Mouse (Mus musculus): Measurements from ENCODE around the gene Dync1i1. TPM values are rescaled to one million over a fixed set of nuclear protein-coding genes. Genes with fewer than 3 reads are reported as not detected.

The Dync1i1 gene
- total RNA-seq, 1 experiment from 2014 or later: 0.89 TPM

GRCm38 (mm10) chr6:5991817-5992755 is 266.6 kb downstream of the Dync1i1 start:
- no peak for ATAC-seq (replicated peaks in 1 of 2; ENCODE audit: insufficient read depth in 1 of 2, low FRiP score in 2 of 2, low TSS enrichment in 1 of 2, low read depth in 1 of 2, poor library complexity in 2 of 2, severe bottlenecking in 2 of 2)

- no peak for ATAC-seq (replicated peaks in 1 of 2; ENCODE audit: insufficient read depth in 1 of 2, low FRiP score in 2 of 2, low TSS enrichment in 1 of 2, low read depth in 1 of 2, poor library complexity in 2 of 2, severe bottlenecking in 2 of 2)
These were observed 267.6 kb downstream of the Dync1i1 start for GRCm38 (mm10) chr6:5993056-5993455.

GRCm38 (mm10) chr6:5997535-5997934 is 272.1 kb downstream of the Dync1i1 start:
- no peak for ATAC-seq (replicated peaks in 1 of 2; ENCODE audit: insufficient read depth in 1 of 2, low FRiP score in 2 of 2, low TSS enrichment in 1 of 2, low read depth in 1 of 2, poor library complexity in 2 of 2, severe bottlenecking in 2 of 2)

- no peak for ATAC-seq (replicated peaks in 1 of 2; ENCODE audit: insufficient read depth in 1 of 2, low FRiP score in 2 of 2, low TSS enrichment in 1 of 2, low read depth in 1 of 2, poor library complexity in 2 of 2, severe bottlenecking in 2 of 2)
These were observed 276.6 kb downstream of the Dync1i1 start for GRCm38 (mm10) chr6:6002061-6002460.

GRCm38 (mm10) chr6:6004756-6005485 is 279.5 kb downstream of the Dync1i1 start:
- no peak for ATAC-seq (replicated peaks in 1 of 2; ENCODE audit: insufficient read depth in 1 of 2, low FRiP score in 2 of 2, low TSS enrichment in 1 of 2, low read depth in 1 of 2, poor library complexity in 2 of 2, severe bottlenecking in 2 of 2)

- peak; percentile 94 to 97 for ATAC-seq (replicated peaks in 1 of 2; ENCODE audit: insufficient read depth in 1 of 2, low FRiP score in 2 of 2, low TSS enrichment in 1 of 2, low read depth in 1 of 2, poor library complexity in 2 of 2, severe bottlenecking in 2 of 2)
These were observed 280.5 kb downstream of the Dync1i1 start for GRCm38 (mm10) chr6:6005762-6006431.

- ATAC-seq (replicated peaks in 1 of 2; ENCODE audit: insufficient read depth in 1 of 2, low FRiP score in 2 of 2, low TSS enrichment in 1 of 2, low read depth in 1 of 2, poor library complexity in 2 of 2, severe bottlenecking in 2 of 2): no peak
These were observed 285.9 kb downstream of the Dync1i1 start for GRCm38 (mm10) chr6:6011364-6011763.

- ATAC-seq (replicated peaks in 1 of 2; ENCODE audit: insufficient read depth in 1 of 2, low FRiP score in 2 of 2, low TSS enrichment in 1 of 2, low read depth in 1 of 2, poor library complexity in 2 of 2, severe bottlenecking in 2 of 2): no peak
These were observed 290.2 kb downstream of the Dync1i1 start for GRCm38 (mm10) chr6:6015616-6016015.

GRCm38 (mm10) chr6:6016931-6017330 is 291.5 kb downstream of the Dync1i1 start:
- ATAC-seq (replicated peaks in 1 of 2; ENCODE audit: insufficient read depth in 1 of 2, low FRiP score in 2 of 2, low TSS enrichment in 1 of 2, low read depth in 1 of 2, poor library complexity in 2 of 2, severe bottlenecking in 2 of 2): no peak

- no peak for ATAC-seq (replicated peaks in 1 of 2; ENCODE audit: insufficient read depth in 1 of 2, low FRiP score in 2 of 2, low TSS enrichment in 1 of 2, low read depth in 1 of 2, poor library complexity in 2 of 2, severe bottlenecking in 2 of 2)
These were observed 298.5 kb downstream of the Dync1i1 start for GRCm38 (mm10) chr6:6023976-6024375.

GRCm38 (mm10) chr6:6027664-6028063 is 302.2 kb downstream of the Dync1i1 start:
- ATAC-seq (replicated peaks in 1 of 2; ENCODE audit: insufficient read depth in 1 of 2, low FRiP score in 2 of 2, low TSS enrichment in 1 of 2, low read depth in 1 of 2, poor library complexity in 2 of 2, severe bottlenecking in 2 of 2): no peak

GRCm38 (mm10) chr6:6038773-6039550 is 313.5 kb downstream of the Dync1i1 start:
- no peak for ATAC-seq (replicated peaks in 1 of 2; ENCODE audit: insufficient read depth in 1 of 2, low FRiP score in 2 of 2, low TSS enrichment in 1 of 2, low read depth in 1 of 2, poor library complexity in 2 of 2, severe bottlenecking in 2 of 2)

GRCm38 (mm10) chr6:6046729-6047424 is 321.4 kb downstream of the Dync1i1 start:
- peak; percentile 54 to 66 for ATAC-seq (replicated peaks in 1 of 2; ENCODE audit: insufficient read depth in 1 of 2, low FRiP score in 2 of 2, low TSS enrichment in 1 of 2, low read depth in 1 of 2, poor library complexity in 2 of 2, severe bottlenecking in 2 of 2)

GRCm38 (mm10) chr6:6052696-6053095 is 327.3 kb downstream of the Dync1i1 start:
- no peak for ATAC-seq (replicated peaks in 1 of 2; ENCODE audit: insufficient read depth in 1 of 2, low FRiP score in 2 of 2, low TSS enrichment in 1 of 2, low read depth in 1 of 2, poor library complexity in 2 of 2, severe bottlenecking in 2 of 2)

GRCm38 (mm10) chr6:6053946-6054345 is 328.5 kb downstream of the Dync1i1 start:
- ATAC-seq (replicated peaks in 1 of 2; ENCODE audit: insufficient read depth in 1 of 2, low FRiP score in 2 of 2, low TSS enrichment in 1 of 2, low read depth in 1 of 2, poor library complexity in 2 of 2, severe bottlenecking in 2 of 2): no peak

- ATAC-seq (replicated peaks in 1 of 2; ENCODE audit: insufficient read depth in 1 of 2, low FRiP score in 2 of 2, low TSS enrichment in 1 of 2, low read depth in 1 of 2, poor library complexity in 2 of 2, severe bottlenecking in 2 of 2): no peak
These were observed 333.1 kb downstream of the Dync1i1 start for GRCm38 (mm10) chr6:6058548-6058947.

GRCm38 (mm10) chr6:6067201-6067600 is 341.8 kb downstream of the Dync1i1 start:
- ATAC-seq (replicated peaks in 1 of 2; ENCODE audit: insufficient read depth in 1 of 2, low FRiP score in 2 of 2, low TSS enrichment in 1 of 2, low read depth in 1 of 2, poor library complexity in 2 of 2, severe bottlenecking in 2 of 2): no peak
